Mouse (Mus musculus) hindbrain, postnatal 0 days (tissue): ENCODE measurements around the gene Eng. TPM values are rescaled to one million over a fixed set of nuclear protein-coding genes. Genes with fewer than 3 reads are reported as not detected.

Experiments used
- ATAC-seq: fragments of 200-750 bp; cut with Nextera tagmentation; 2 replicates; pipeline ENCODE4 v1.8.0; 2017; ENCODE audit warnings: mild to moderate bottlenecking, moderate TSS enrichment, moderate library complexity
- DNase-seq: peaks from one replicate; pipeline ENCODE4 v3.0.0-alpha.2; 2015; ENCODE audit warnings: low spot score
- H3K27ac ChIP-seq: fragments of 300-500 bp; sonication (generic); 2 replicates; pipeline ENCODE4 v1.5.1; 2014; ENCODE audit warnings: mild to moderate bottlenecking
- H3K27me3 ChIP-seq: fragments of 300-500 bp; sonication (generic); 2 replicates; pipeline ENCODE4 v1.6.1; 2014; ENCODE audit warnings: low read length, mixed read lengths; ENCODE audit not compliant: insufficient read depth
- H3K36me3 ChIP-seq: fragments of 300-500 bp; sonication (generic); 2 replicates; pipeline ENCODE4 v1.6.1; 2014; ENCODE audit warnings: low read length, mixed read lengths; ENCODE audit not compliant: insufficient read depth
- H3K4me1 ChIP-seq: fragments of 300-500 bp; sonication (generic); 2 replicates; pipeline ENCODE4 v1.6.1; 2014; ENCODE audit warnings: antibody characterized with exemption, low read length, mixed read lengths; ENCODE audit not compliant: insufficient read depth
- H3K4me2 ChIP-seq: fragments of 300-500 bp; sonication (generic); 2 replicates; pipeline ENCODE4 v1.6.1; 2014; ENCODE audit warnings: low read depth, mild to moderate bottlenecking, low read length, moderate library complexity, mixed read lengths
- H3K4me3 ChIP-seq: fragments of 300-500 bp; sonication (generic); 2 replicates; pipeline ENCODE4 v1.5.1; 2014; ENCODE audit warnings: low read length
- H3K9ac ChIP-seq: fragments of 300-500 bp; sonication (generic); replicated peaks from 2 replicates; pipeline ENCODE4 v1.6.1; 2014; ENCODE audit warnings: mild to moderate bottlenecking, low read length, moderate library complexity, mixed read lengths
- H3K9me3 ChIP-seq: fragments of 300-500 bp; sonication (generic); 2 replicates; pipeline ENCODE4 v1.6.1; 2016; ENCODE audit warnings: low read length, mixed read lengths
- CTCF ChIP-seq: IDR thresholded peaks from 2 replicates; pipeline ENCODE4 v1.5.1; 2016; ENCODE audit warnings: antibody characterized with exemption, control low read depth, low read depth
- WGBS: fragments of 180-500 bp; shearing (Covaris S2); extraction: QIAGEN DNeasy Blood & Tissue Kit; methylation state at CpG from one replicate; pipeline ENCODE4 v1.1.7; 2014; 5-methylcytosine and 5-hydroxymethylcytosine counted together
- polyA plus RNA-seq: library from polyadenylated mRNA; unstranded; fragments of >200 nt; fragmentation: Nextera tagmentation; extraction: Ambion mirVana; gene quantifications from 2 replicates; pipeline ENCODE4 v1.2.1, GENCODE M21; 2015
- total RNA-seq: library from RNA; depleted of rRNA; stranded (reverse); fragments of >200 nt; gene quantifications from 2 replicates; pipeline ENCODE4 v1.2.3, GENCODE M21; 2014

Eng gene
- total and polyA plus RNA-seq, 2 experiments from 2014 or later: 23.7 TPM

DNA sequence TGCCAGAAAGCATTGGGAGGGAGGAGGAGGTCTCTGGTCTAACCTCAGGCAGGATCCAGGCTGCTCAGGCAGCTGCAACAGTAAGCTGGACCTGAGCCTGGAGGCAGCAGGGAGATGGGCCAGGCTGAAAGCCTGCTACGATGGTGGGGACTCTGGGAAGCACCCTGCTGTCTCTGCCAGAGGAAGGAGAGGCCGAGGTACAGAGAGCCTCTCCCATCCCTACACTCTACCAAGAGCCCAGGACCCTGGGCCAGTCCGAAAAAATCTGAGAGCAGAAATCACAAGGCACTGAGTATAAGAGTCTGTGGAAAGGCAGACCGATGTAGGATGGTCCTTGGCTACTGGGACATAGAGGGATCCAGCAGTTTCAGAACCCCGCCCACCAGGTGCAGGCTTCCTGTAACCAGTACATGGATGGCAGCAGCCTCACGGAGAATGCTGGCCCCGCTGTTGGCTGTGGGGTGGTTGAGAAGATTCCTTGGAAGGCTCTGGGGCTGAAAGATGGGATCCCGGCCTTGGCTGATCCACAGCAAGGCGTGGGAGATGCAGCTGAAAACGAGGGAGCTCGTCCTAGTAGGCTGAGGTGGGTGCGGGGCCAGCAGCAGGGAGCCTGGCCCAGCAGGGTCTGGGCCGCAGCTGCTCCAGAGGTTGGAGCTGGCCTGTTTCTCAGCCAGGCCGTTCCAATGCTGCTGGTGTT is 36.5 kb downstream of the Eng start:
- Histone ChIP-seq H3K27ac (no peak overlapping the region), H3K9me3 (no peaks in the 10 kb centered on the region), H3K4me3 (no peak overlapping the region), H3K27me3 (no peaks in the 10 kb centered on the region), H3K4me1 (no peaks in the 10 kb centered on the region), H3K4me2 (no peak overlapping the region), H3K36me3 (peaks cover 47% of the 10 kb centered on the region), H3K9ac (no peak overlapping the region)
- TF ChIP-seq CTCF: no peak
- DNase-seq (no peak), ATAC-seq (no peak)
- WGBS: 71% methylated on average over 14 of the region's 14 CpGs

- no peak for TF ChIP-seq CTCF
- Histone ChIP-seq H3K36me3 (peaks cover 47% of the 10 kb centered on the region), H3K9me3 (no peaks in the 10 kb centered on the region), H3K27ac (no peak overlapping the region), H3K9ac (no peak overlapping the region), H3K4me2 (no peak overlapping the region), H3K4me3 (no peak overlapping the region), H3K4me1 (no peaks in the 10 kb centered on the region), H3K27me3 (no peaks in the 10 kb centered on the region)
- no peak for ATAC-seq
- 90% methylated on average over 10 of the region's 10 CpGs for WGBS
- DNase-seq: no peak
These were observed 37.3 kb downstream of the Eng start for GRCm38 (mm10) chr2:32683701-32684100.

- no peak overlapping the region for H3K27ac ChIP-seq
- H3K4me3 ChIP-seq: no peak overlapping the region
- H3K9ac ChIP-seq: no peak overlapping the region
- H3K27me3 ChIP-seq: no peaks in the 10 kb centered on the region
- H3K4me1 ChIP-seq: no peaks in the 10 kb centered on the region
- ATAC-seq: no peak
- no peak for TF ChIP-seq CTCF
- WGBS: 92% methylated on average over 15 of the region's 15 CpGs
- peaks cover 47% of the 10 kb centered on the region for H3K36me3 ChIP-seq
- DNase-seq: no peak
- H3K4me2 ChIP-seq: no peak overlapping the region
- H3K9me3 ChIP-seq: no peaks in the 10 kb centered on the region
These were observed 38.5 kb downstream of the Eng start for GRCm38 (mm10) chr2:32684681-32685428.

GRCm38 (mm10) chr2:32685807-32686206 is 39.4 kb downstream of the Eng start:
- H3K9ac ChIP-seq: no peak overlapping the region
- 100% methylated on average over 3 of the region's 3 CpGs for WGBS
- ATAC-seq: no peak
- H3K27ac ChIP-seq: no peak overlapping the region
- H3K36me3 ChIP-seq: peaks cover 47% of the 10 kb centered on the region
- TF ChIP-seq CTCF: no peak
- no peaks in the 10 kb centered on the region for H3K27me3 ChIP-seq
- no peaks in the 10 kb centered on the region for H3K4me1 ChIP-seq
- DNase-seq: no peak
- H3K9me3 ChIP-seq: no peaks in the 10 kb centered on the region
- no peak overlapping the region for H3K4me2 ChIP-seq
- H3K4me3 ChIP-seq: no peak overlapping the region

- H3K36me3 ChIP-seq: peaks cover 47% of the 10 kb centered on the region
These were observed 40.2 kb downstream of the Eng start for GRCm38 (mm10) chr2:32686640-32687039.

GRCm38 (mm10) chr2:32687562-32687961 is 41.2 kb downstream of the Eng start:
- Histone ChIP-seq H3K4me1 (no peaks in the 10 kb centered on the region), H3K4me2 (no peak overlapping the region), H3K9me3 (no peaks in the 10 kb centered on the region), H3K27me3 (no peaks in the 10 kb centered on the region), H3K9ac (no peak overlapping the region), H3K4me3 (no peak overlapping the region), H3K36me3 (peaks cover 47% of the 10 kb centered on the region), H3K27ac (no peak overlapping the region)
- no peak for DNase-seq
- WGBS: 90% methylated on average over 8 of the region's 8 CpGs
- ATAC-seq: no peak
- no peak for TF ChIP-seq CTCF

More at GRCm38 (mm10) chr2:32686640-32687039, 40.2 kb downstream of the Eng start:
- H3K27me3 ChIP-seq: no peaks in the 10 kb centered on the region
- no peak for ATAC-seq
- no peak overlapping the region for H3K4me2 ChIP-seq
- H3K4me1 ChIP-seq: no peaks in the 10 kb centered on the region
- TF ChIP-seq CTCF: no peak
- H3K9ac ChIP-seq: no peak overlapping the region
- H3K4me3 ChIP-seq: no peak overlapping the region
- H3K27ac ChIP-seq: no peak overlapping the region
- WGBS: 95% methylated on average over 6 of the region's 6 CpGs
- no peak for DNase-seq
- H3K9me3 ChIP-seq: no peaks in the 10 kb centered on the region

- Histone ChIP-seq H3K36me3 (peaks cover 30% of the 10 kb centered on the region), H3K4me1 (no peaks in the 10 kb centered on the region; the same call in 1 of the 2 replicates), H3K4me2 (no peak overlapping the region), H3K4me3 (no peak overlapping the region), H3K9ac (no peak overlapping the region), H3K27ac (no peak overlapping the region), H3K27me3 (no peaks in the 10 kb centered on the region), H3K9me3 (no peaks in the 10 kb centered on the region)
- 18% methylated on average over 5 of the region's 5 CpGs for WGBS
- DNase-seq (peak; percentile 93), ATAC-seq (peak; percentile 56; the same call in 1 of the 2 replicates)
- peak; percentile 100 for TF ChIP-seq CTCF
These were observed 43.0 kb downstream of the Eng start for GRCm38 (mm10) chr2:32689420-32689819.
